Mouse (Mus musculus) gonadal fat pad, adult 2 months (tissue): ENCODE measurements around the gene Brd4. TPM values are rescaled to one million over a fixed set of nuclear protein-coding genes. Genes with fewer than 3 reads are reported as not detected.

ENCODE experiments used
- DNase-seq: peaks from one replicate; pipeline ENCODE4 v3.0.0-alpha.2; 2012; ENCODE audit warnings: low read depth
- polyA plus RNA-seq: library from polyadenylated mRNA; depleted of rRNA; stranded (reverse); fragments of >200 nt; gene quantifications from 2 replicates; pipeline ENCODE4 v1.2.3, GENCODE M21; 2012; rRNA removed

The Brd4 gene
- polyA plus RNA-seq, 1 experiment = 15.0 TPM

GRCm38 (mm10) chr17:32172485-32172884 lies 112.0 kb downstream of the Brd4 start:
- DNase-seq = no peak

GRCm38 (mm10) chr17:32169518-32170225 lies 114.8 kb downstream of the Brd4 start:
- no peak for DNase-seq

GRCm38 (mm10) chr17:32166687-32167086 lies 117.8 kb downstream of the Brd4 start, which contains the start of gene Notch3:
Notch3 (minus strand) TSS chr17:32166852.
- no peak for DNase-seq

GRCm38 (mm10) chr17:32165803-32166595 lies 118.5 kb downstream of the Brd4 start:
- no peak for DNase-seq

GRCm38 (mm10) chr17:32165266-32165802 lies 119.2 kb downstream of the Brd4 start:
- DNase-seq = no peak

- DNase-seq = no peak
Measured at GRCm38 (mm10) chr17:32164780-32165179, 119.7 kb downstream of the Brd4 start.

- no peak for DNase-seq
Measured at GRCm38 (mm10) chr17:32163910-32164650, 120.4 kb downstream of the Brd4 start.

- no peak for DNase-seq
Measured at GRCm38 (mm10) chr17:32162112-32162850, 122.2 kb downstream of the Brd4 start.

GRCm38 (mm10) chr17:32160882-32161281 lies 123.6 kb downstream of the Brd4 start:
- DNase-seq = no peak

- no peak for DNase-seq
Measured at GRCm38 (mm10) chr17:32158841-32159240, 125.7 kb downstream of the Brd4 start.

GRCm38 (mm10) chr17:32146718-32147117 lies 137.8 kb downstream of the Brd4 start:
- DNase-seq = no peak

Other genes starting within 250 kb of the Brd4 start
- 8.1 and 9.0 TPM in 2 replicates for gene Rrp1b, start 248.6 kb downstream of the Brd4 start, polyA plus RNA-seq
- 0.69 and 0.89 TPM in 2 replicates for gene Hsf2bp, start 248.4 kb downstream of the Brd4 start, polyA plus RNA-seq
- gene Notch3, start 117.9 kb downstream of the Brd4 start, polyA plus RNA-seq = 41.3 and 41.7 TPM in 2 replicates
- gene Ephx3, start 95.2 kb downstream of the Brd4 start, polyA plus RNA-seq = 2.6 and 4.1 TPM in 2 replicates
- 53.2 and 62.3 TPM in 2 replicates for gene Akap8, start 36.5 kb upstream of the Brd4 start, polyA plus RNA-seq
- gene Akap8l, start 65.9 kb upstream of the Brd4 start, polyA plus RNA-seq = 114 TPM in 2 replicates
- 22.8 and 32.6 TPM in 2 replicates for gene Wiz, start 104.7 kb upstream of the Brd4 start, polyA plus RNA-seq
- gene Rasal3, start 118.9 kb upstream of the Brd4 start, polyA plus RNA-seq = 2.3 and 2.6 TPM in 2 replicates
- gene Pglyrp2, start 139.4 kb upstream of the Brd4 start, polyA plus RNA-seq = 0.56 and 0.69 TPM in 2 replicates
- 0.96 and 2.3 TPM in 2 replicates for gene Cyp4f39, start 168.0 kb upstream of the Brd4 start, polyA plus RNA-seq
- gene Cyp4f17, start 221.3 kb upstream of the Brd4 start, polyA plus RNA-seq = 19.5 and 25.7 TPM in 2 replicates